ENCODE assay signal across 9 mouse cellular contexts in the genomic region with DNA sequence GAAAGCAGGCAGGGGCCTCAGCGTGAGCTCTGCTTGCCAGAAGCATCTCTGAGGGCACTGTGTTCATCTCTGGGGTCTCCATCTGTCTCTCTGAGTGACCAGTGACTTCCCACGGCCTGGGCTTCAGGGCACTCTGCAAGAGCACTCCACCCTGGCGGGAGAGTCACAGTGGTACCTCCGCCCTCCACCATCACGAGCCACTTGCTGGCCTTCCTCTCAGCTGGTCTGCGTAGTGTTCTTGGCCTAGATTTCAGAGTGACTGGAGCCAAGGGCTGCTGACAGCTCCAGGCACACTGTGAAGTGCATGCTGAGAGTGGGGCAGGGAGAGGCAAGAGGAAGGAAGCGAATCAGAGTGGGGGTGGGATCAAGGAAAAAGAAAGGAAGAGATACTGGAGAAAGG. TPM values are rescaled to one million over a fixed set of nuclear protein-coding genes. Genes with fewer than 3 reads are reported as not detected.
A peak's percentile ranks its signal among the peaks of the same experiment; 100 is the strongest.
DNase-seq lines count a peak whose midpoint lies in the region; ATAC-seq and TF ChIP-seq lines count a peak whose summit lies in the region.
"Had no signal": no experiment of that assay in that cellular context is flagged by ENCODE, and none has a peak within 500 bp of the region (broad histone marks: within the 10 kb centered on the region; RNA-seq: fewer than 3 reads in every experiment).

No protein-coding gene starts in this region.

- no peak overlapping the region for H3K4me2 ChIP-seq in lung, embryonic 16.5 days (ENCODE audit: low read depth, low read length)
- no peak overlapping the region for H3K4me2 ChIP-seq in liver, embryonic 11.5 days

- H3K9ac ChIP-seq in lung, embryonic 16.5 days (ENCODE audit: low read length) = no peak overlapping the region; the same call in 1 of the 2 replicates
- no peak overlapping the region for H3K9ac ChIP-seq in liver, embryonic 11.5 days (ENCODE audit: low read depth, low read length)
- H3K9ac ChIP-seq: liver, embryonic 14.5 days had no signal

- H3K27me3 ChIP-seq in lung, embryonic 16.5 days (ENCODE audit: control insufficient read depth, insufficient read depth, low read depth, low read length) = no peaks in the 10 kb centered on the region
- no peaks in the 10 kb centered on the region for H3K27me3 ChIP-seq in liver, embryonic 11.5 days (replicated peaks; ENCODE audit: control insufficient read depth, insufficient read depth, low read length)

- TF ChIP-seq CTCF in left cerebral cortex, adult 2 months (IDR thresholded peaks at IDR 0.05) = no peak

- intact Hi-C loops in left cerebral cortex, adult 2 months (cut with DNase I) = no loop called here
- intact Hi-C loops in left cerebral cortex, postnatal 36 days (cut with DNase I) = no loop called here

- H3K9me3 ChIP-seq in lung, embryonic 16.5 days (ENCODE audit: control insufficient read depth, low read length) = no peaks in the 10 kb centered on the region
- H3K9me3 ChIP-seq in liver, embryonic 11.5 days (ENCODE audit: control insufficient read depth, low read length) = no peaks in the 10 kb centered on the region

- DNase-seq in adrenal gland, postnatal 10 days = peak; percentile 26
- no peak for DNase-seq in adrenal gland, adult 18-20 months (ENCODE audit: low spot score in 2 of 2)
- no peak for DNase-seq in left cerebral cortex, adult 2 months (ENCODE audit: extremely low spot score in 1 of 2, low spot score in 2 of 2)
- DNase-seq in left cerebral cortex, postnatal 36 days (ENCODE audit: low spot score in 2 of 2) = no peak
- DNase-seq in heart, adult 18-20 months = peak; percentile 75 to 90
- no peak for DNase-seq in liver, embryonic 11.5 days (ENCODE audit: low spot score)
- DNase-seq in urinary bladder, postnatal 14 days (ENCODE audit: low spot score) = no peak

- H3K4me1 ChIP-seq in lung, embryonic 16.5 days (replicated peaks; ENCODE audit: control insufficient read depth, insufficient read depth, low read length) = peaks cover 31% of the 10 kb centered on the region
- H3K4me1 ChIP-seq in liver, embryonic 11.5 days (replicated peaks; ENCODE audit: control insufficient read depth, insufficient read depth, low read length) = peaks cover 24% of the 10 kb centered on the region

- peak overlapping the region; percentile 47; the same call in 1 of the 2 replicates for H3K27ac ChIP-seq in left cerebral cortex, adult 2 months
- H3K27ac ChIP-seq in lung, embryonic 16.5 days (ENCODE audit: low read length) = peak overlapping the region; percentile 12; the same call in 1 of the 2 replicates
- no peak overlapping the region for H3K27ac ChIP-seq in liver, embryonic 11.5 days (ENCODE audit: low read depth, low read length)
- H3K27ac ChIP-seq: liver, embryonic 14.5 days had no signal

- no peak for ATAC-seq in lung, embryonic 16.5 days (ENCODE audit: low read depth)
- no peak for ATAC-seq in liver, embryonic 11.5 days (replicated peaks; ENCODE audit: low FRiP score)

- no peak overlapping the region for H3K4me3 ChIP-seq in left cerebral cortex, adult 2 months
- no peak overlapping the region for H3K4me3 ChIP-seq in lung, embryonic 16.5 days (ENCODE audit: low read length)
- no peak overlapping the region for H3K4me3 ChIP-seq in liver, embryonic 11.5 days (ENCODE audit: low read depth, low read length)

- H3K36me3 ChIP-seq in lung, embryonic 16.5 days (ENCODE audit: control insufficient read depth, insufficient read depth, low read length) = no peaks in the 10 kb centered on the region
- H3K36me3 ChIP-seq in liver, embryonic 11.5 days (ENCODE audit: control insufficient read depth, insufficient read depth, low read length) = no peaks in the 10 kb centered on the region

- 60% methylated on average over 7 of the region's 7 CpGs for WGBS in lung, embryonic 16.5 days
- WGBS in liver, embryonic 11.5 days = 61% methylated on average over 7 of the region's 7 CpGs

RNA-seq across cellular contexts. Expression of a gene that starts 31.1 kb away (rescaled TPM):
- total RNA-seq in adrenal gland, postnatal 10 days (2021) = under 1 TPM; 0.12 TPM
- under 1 TPM; 0.17 to 0.42 TPM for total RNA-seq in adrenal gland, adult 18-20 months (2021)
- under 1 TPM; 0.27 to 0.54 TPM for total RNA-seq in left cerebral cortex, adult 2 months (2021)
- under 1 TPM; 0.10 to 0.41 TPM for total RNA-seq in left cerebral cortex, postnatal 36 days (2021)
- under 1 TPM; 0.13 to 0.32 TPM for total RNA-seq in heart, adult 18-20 months (2021)
- 0.16 and 0.30 TPM in 2 replicates for polyA plus RNA-seq in lung, embryonic 16.5 days (2015; fragmentation: Nextera tagmentation; extraction: Ambion mirVana)
- polyA plus RNA-seq in liver, embryonic 11.5 days (2014; fragmentation: Nextera tagmentation; extraction: Ambion mirVana) = 0.14 TPM in 1 of 2 replicates, not detected in the other

Comparison
In these comparisons a context has a peak if more than half of its experiments do, and no peak if none do; other contexts are left out.
1. DNase-seq: peak in adrenal gland, postnatal 10 days (single experiment) and heart, adult 18-20 months (2 of 2); none in adrenal gland, adult 18-20 months (0 of 2), left cerebral cortex, adult 2 months (0 of 2), left cerebral cortex, postnatal 36 days (0 of 2), liver, embryonic 11.5 days (single experiment) and urinary bladder, postnatal 14 days (single experiment).